8 mouse cellular contexts compared by ENCODE assay signal in genomic region chr12:79859354-79860247, GRCm38 (mm10).
DNase-seq lines count a peak whose midpoint lies in the region; ATAC-seq lines count a peak whose summit lies in the region.

No protein-coding gene starts in this region.

- H3K4me1 ChIP-seq in intestine, embryonic 14.5 days (replicated peaks; ENCODE audit: control insufficient read depth, insufficient read depth, low read length) = peaks cover 44% of the 10 kb centered on the region
- H3K4me1 ChIP-seq in liver, embryonic 13.5 days (replicated peaks) = peaks cover 38% of the 10 kb centered on the region

- WGBS in intestine, embryonic 14.5 days = 17% methylated on average over 14 of the region's 14 CpGs
- WGBS in liver, embryonic 13.5 days (ENCODE audit: insufficient replicate concordance) = 51% methylated on average over 14 of the region's 14 CpGs

- no peaks in the 10 kb centered on the region for H3K9me3 ChIP-seq in intestine, embryonic 14.5 days (ENCODE audit: control insufficient read depth, low read length)
- H3K9me3 ChIP-seq in liver, embryonic 13.5 days (replicated peaks) = no peaks in the 10 kb centered on the region; the same call in 1 of the 2 replicates

- DNase-seq in adrenal gland, adult (ENCODE audit: inconsistent age in 2 of 2, low spot score in 1 of 2) = peak; percentile 82 to 93
- DNase-seq in adrenal gland, postnatal 4 days (ENCODE audit: low spot score in 2 of 2) = no peak
- peak; percentile 52 for DNase-seq in forelimb bud, embryonic 11.5 days (ENCODE audit: low read depth, low spot score)
- DNase-seq in intestine, embryonic 14.5 days (ENCODE audit: low spot score) = peak; percentile 72
- no peak for DNase-seq in liver, embryonic 13.5 days
- DNase-seq in retina, embryonic 14.5 days (ENCODE audit: low spot score) = peak; percentile 76
- no peak for DNase-seq in left cerebral cortex, adult 18-20 months (ENCODE audit: low spot score in 2 of 2)
- no peak for DNase-seq in spleen, postnatal 36 days (ENCODE audit: low spot score in 2 of 2)

- no peak overlapping the region for H3K4me2 ChIP-seq in intestine, embryonic 14.5 days (ENCODE audit: low read length)
- H3K4me2 ChIP-seq in liver, embryonic 13.5 days = no peak overlapping the region

- peak overlapping the region; percentile 81 for H3K27ac ChIP-seq in intestine, embryonic 14.5 days (ENCODE audit: low read depth)
- H3K27ac ChIP-seq in liver, embryonic 13.5 days = peak overlapping the region; percentile 58

- H3K27me3 ChIP-seq in intestine, embryonic 14.5 days (replicated peaks; ENCODE audit: control insufficient read depth, insufficient read depth, low read length) = no peaks in the 10 kb centered on the region
- no peaks in the 10 kb centered on the region for H3K27me3 ChIP-seq in liver, embryonic 13.5 days

- no peak overlapping the region for H3K4me3 ChIP-seq in intestine, embryonic 14.5 days (ENCODE audit: low read depth, low read length)
- H3K4me3 ChIP-seq in liver, embryonic 13.5 days (replicated peaks) = no peak overlapping the region

- H3K36me3 ChIP-seq in intestine, embryonic 14.5 days (ENCODE audit: control insufficient read depth, insufficient read depth, low read length) = no peaks in the 10 kb centered on the region
- no peaks in the 10 kb centered on the region for H3K36me3 ChIP-seq in liver, embryonic 13.5 days

- no peak overlapping the region for H3K9ac ChIP-seq in intestine, embryonic 14.5 days (ENCODE audit: low read length)
- H3K9ac ChIP-seq in liver, embryonic 13.5 days = no peak overlapping the region

- peak; percentile 71 for ATAC-seq in intestine, embryonic 14.5 days (replicated peaks; ENCODE audit: low FRiP score, low TSS enrichment, low read depth)
- peak; percentile 43; the same call in 1 of the 2 replicates for ATAC-seq in liver, embryonic 13.5 days (ENCODE audit: low read depth)

Comparison
In these comparisons a context has a peak if more than half of its experiments do, and no peak if none do; other contexts are left out.
1. DNase-seq: peak in adrenal gland, adult (2 of 2), forelimb bud, embryonic 11.5 days (single experiment), intestine, embryonic 14.5 days (single experiment) and retina, embryonic 14.5 days (single experiment); none in adrenal gland, postnatal 4 days (0 of 2), liver, embryonic 13.5 days (single experiment), left cerebral cortex, adult 18-20 months (0 of 2) and spleen, postnatal 36 days (0 of 2).